Mouse (Mus musculus) bone marrow, adult 2 months (tissue): ENCODE measurements around the gene Gm20431. TPM values are rescaled to one million over a fixed set of nuclear protein-coding genes. Genes with fewer than 3 reads are reported as not detected.

Source experiments
- H3K27ac ChIP-seq: fragments of 200-500 bp; 2 replicates; pipeline ENCODE4 v1.5.1; 2012; ENCODE audit warnings: low read depth, mild to moderate bottlenecking, control low read depth, inconsistent platforms, low read length; ENCODE audit not compliant: control insufficient read depth, poor library complexity, insufficient read depth
- H3K4me1 ChIP-seq: fragments of 200-500 bp; 2 replicates; pipeline ENCODE4 v1.6.1; 2011; ENCODE audit warnings: low read length; ENCODE audit not compliant: control insufficient read depth, insufficient read depth
- H3K4me3 ChIP-seq: fragments of 200-500 bp; replicated peaks from 2 replicates; pipeline ENCODE3; 2011; ENCODE audit warnings: mild to moderate bottlenecking, low read depth, low read length, control low read depth; ENCODE audit not compliant: control insufficient read depth
- CTCF ChIP-seq: fragments of 200-500 bp; IDR thresholded peaks from 2 replicates; pipeline ENCODE4 v1.5.1; 2011; ENCODE audit warnings: low read length, control low read depth; ENCODE audit not compliant: control insufficient read depth, insufficient read depth
- POLR2A ChIP-seq: fragments of 200-500 bp; IDR thresholded peaks from 2 replicates; pipeline ENCODE4 v1.6.1; 2011; ENCODE audit warnings: low read depth, mild to moderate bottlenecking, control low read depth, low read length, borderline replicate concordance; ENCODE audit not compliant: control insufficient read depth
- WGBS: fragments of 180-500 bp; shearing (Covaris S2); methylation state at CpG from one replicate; pipeline ENCODE4 v1.1.7; 2018; 5-methylcytosine and 5-hydroxymethylcytosine counted together
- polyA plus RNA-seq: library from polyadenylated mRNA; stranded (reverse); fragments of >200 nt; gene quantifications from 2 replicates; pipeline ENCODE4 v1.2.4, GENCODE M21; 2011; ENCODE audit warnings: low replicate concordance; ENCODE audit not compliant: missing spikeins, insufficient read depth, insufficient read length

Gm20431 gene
- not detected in 2 replicates for polyA plus RNA-seq

DNA sequence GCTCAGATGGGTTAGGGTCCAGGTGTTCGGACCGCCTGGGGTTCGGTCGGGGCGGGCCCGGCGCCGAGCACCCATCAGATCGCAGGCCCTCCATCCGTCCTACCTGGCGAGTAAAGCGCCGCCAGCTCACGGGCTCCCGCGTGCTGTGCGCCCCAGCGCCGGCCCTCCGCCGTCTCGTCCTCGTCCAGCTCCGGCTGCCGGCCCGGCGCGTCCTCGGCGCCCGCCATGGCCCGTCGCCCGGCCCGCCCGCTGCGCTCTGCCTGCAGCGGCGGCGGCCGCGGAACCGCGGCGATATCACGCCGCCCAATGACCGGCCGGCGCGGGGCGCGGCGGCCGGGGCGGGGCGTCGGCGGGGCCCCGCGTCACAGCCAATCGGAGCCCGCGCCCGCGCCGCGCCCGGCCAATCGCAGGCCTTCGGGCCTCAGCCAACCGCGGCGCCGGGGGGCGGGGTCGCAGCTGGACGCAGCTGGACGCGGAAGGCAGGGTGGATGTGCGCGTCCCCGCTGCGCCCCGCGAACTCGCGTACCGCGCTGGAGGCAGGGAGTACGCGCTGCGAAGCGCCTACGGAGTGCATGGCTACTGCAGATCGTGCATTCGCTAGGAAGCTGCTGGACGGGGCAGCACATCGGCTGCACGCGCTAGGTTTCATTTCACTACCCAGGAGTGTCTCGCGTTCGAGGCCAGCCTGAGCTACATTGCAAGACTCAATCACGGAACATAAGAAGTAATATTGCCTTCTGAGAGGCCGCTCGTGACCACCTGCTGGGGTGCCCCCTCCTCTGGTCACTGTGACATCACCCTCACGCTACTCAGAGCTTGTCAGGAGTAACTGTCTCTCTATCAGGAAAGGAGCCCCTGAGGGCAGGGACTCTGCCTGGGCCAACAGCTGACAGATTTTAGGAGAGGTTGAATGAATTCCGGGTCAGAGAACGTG is at the start of gene Gm20431:
Gene Gm20431 (minus strand): TSS at position 227 of the 934 bp plus-strand sequence.
- Histone ChIP-seq H3K27ac (peak within 1 kb of the TSS; percentile 78), H3K4me3 (peak within 1 kb of the TSS; percentile 89), H3K4me1 (peaks cover 8% of the 10 kb centered on the region; the same call in 1 of the 2 replicates)
- WGBS: 3% methylated on average over 110 of the region's 110 CpGs
- TF ChIP-seq CTCF: no peak
- TF ChIP-seq POLR2A: peak; percentile 83

DNA sequence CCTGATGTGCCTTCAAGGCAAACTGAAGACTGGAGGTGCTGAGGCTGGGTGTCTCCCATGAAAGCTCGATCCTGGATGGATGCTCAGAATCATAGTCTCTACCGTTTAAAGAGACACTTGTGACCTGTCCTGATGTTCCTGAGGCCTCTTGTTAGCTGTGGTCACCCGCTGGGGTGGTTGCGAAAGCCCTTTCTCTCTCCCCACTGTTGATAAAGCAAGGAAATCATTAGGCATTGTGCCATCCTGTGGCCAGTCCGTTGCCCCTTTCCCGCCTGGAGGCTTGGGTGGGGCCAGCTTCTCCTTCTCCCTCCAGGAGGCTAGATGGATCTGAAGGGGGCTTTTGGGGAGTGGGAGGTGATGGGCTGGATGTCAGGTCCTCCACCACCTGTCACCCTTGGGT is 49.3 kb upstream of the Gm20431 start:
- H3K4me1 ChIP-seq: peaks cover 8% of the 10 kb centered on the region
- peak overlapping the region; percentile 54 for H3K27ac ChIP-seq
- TF ChIP-seq POLR2A (no peak), CTCF (no peak)
- no peak overlapping the region for H3K4me3 ChIP-seq
- 27% methylated on average over 6 of the region's 6 CpGs for WGBS

DNA sequence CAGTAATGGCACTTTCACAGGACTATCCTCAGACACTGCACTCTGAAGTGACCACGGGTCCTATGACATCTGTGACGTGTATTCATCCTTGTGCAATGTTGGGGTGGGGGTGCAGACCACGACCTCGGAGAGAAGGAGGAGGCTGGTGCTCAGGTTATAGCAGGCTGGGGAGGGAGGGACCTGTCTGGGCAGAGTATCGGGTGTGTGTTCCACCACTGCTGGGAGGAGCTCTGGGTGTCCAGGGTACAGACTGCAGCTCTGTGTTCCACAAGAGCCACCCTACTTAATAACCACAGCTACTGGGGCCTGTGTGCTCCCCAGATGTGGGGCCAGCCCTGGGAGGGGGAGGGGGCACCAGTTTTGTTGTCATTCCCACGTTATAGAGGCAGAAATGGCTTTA is 48.7 kb upstream of the Gm20431 start:
- peaks cover 8% of the 10 kb centered on the region for H3K4me1 ChIP-seq
- no peak overlapping the region for H3K4me3 ChIP-seq
- 16% methylated on average over 6 of the region's 6 CpGs for WGBS
- TF ChIP-seq POLR2A (no peak), CTCF (no peak)
- H3K27ac ChIP-seq: peak overlapping the region; percentile 54

DNA sequence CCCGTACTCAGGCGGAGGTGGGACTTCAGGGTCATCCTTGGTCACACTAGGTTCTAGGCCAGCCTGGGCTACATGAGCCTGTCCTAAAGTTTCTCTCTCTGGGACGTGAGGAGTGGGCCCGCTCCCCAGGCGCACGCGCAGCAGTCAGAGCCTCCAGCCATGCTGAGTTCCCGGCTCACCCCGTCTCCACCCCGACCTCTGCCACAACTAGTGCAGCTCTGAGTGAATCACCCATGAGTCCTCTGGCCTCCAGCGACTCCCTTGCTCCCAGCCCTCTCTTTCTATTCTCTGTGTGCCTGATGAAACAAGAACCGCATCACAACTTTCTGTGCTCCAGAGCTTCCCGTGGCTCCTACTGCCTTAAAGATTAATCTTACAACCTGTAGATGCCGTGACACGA is 47.1 kb upstream of the Gm20431 start:
- no peak for TF ChIP-seq CTCF
- TF ChIP-seq POLR2A: no peak
- WGBS: 75% methylated on average over 15 of the region's 15 CpGs
- Histone ChIP-seq H3K27ac (no peak overlapping the region), H3K4me1 (peaks cover 7% of the 10 kb centered on the region), H3K4me3 (no peak overlapping the region)

DNA sequence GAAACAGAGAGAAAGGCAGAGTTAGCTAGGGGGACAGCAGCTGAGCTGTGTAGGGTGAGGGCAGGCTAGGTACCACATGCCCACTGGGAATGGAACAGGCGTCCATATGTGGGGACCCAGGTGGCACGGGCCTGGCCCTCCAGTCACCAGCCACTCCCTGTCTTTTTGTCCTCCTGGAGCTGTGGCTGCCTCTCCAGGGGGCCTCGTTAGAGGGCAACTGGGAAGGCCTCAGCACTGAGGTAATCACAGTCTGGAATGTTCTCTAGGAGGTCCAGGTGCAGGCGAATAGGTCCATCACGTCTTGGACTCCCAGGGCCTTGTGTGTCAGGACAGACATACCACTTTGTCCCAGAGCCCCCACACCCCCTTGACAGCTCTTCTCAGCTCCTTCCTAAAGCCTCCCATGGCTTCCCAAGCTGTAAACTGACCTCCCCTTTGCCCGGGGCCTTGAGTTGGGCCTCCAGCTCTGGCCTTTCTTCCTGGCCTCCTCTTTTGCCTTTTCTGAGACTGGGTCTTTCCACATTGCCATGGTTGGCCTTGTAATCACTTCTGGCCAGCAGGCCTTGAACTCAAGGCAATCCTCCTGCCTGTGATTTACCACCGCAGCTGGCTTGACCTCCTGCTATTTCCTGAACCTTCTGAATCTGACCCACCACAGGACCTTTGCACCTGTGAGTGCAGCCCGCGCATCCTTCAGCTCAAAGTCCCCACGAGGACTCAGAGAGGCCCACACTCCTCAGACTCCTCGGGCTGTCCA is 45.1 kb upstream of the Gm20431 start:
- no peak for TF ChIP-seq CTCF
- no peak for TF ChIP-seq POLR2A
- Histone ChIP-seq H3K4me1 (peaks cover 6% of the 10 kb centered on the region), H3K27ac (no peak overlapping the region), H3K4me3 (no peak overlapping the region)
- 79% methylated on average over 11 of the region's 11 CpGs for WGBS

DNA sequence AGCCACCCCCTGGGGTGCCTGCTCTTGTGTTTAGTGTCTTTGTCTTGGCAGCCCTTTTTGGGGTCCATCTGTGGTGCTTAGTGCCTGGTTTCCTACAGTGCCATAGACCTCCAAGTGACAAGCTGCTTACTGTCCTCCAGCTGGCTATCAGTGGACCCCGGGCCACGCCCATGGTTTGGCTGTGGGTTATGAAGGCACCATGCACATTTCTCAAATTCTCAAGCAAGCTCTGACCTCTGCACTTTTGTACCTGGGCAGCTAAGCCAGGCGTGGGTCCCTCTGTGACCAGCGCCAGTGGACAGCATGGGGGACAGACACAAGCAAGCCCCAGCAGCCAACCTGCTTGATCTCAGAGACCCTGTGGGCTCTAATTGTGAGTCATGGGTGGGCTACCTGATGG is 43.1 kb upstream of the Gm20431 start:
- 87% methylated on average over 4 of the region's 4 CpGs for WGBS
- H3K4me3 ChIP-seq: no peak overlapping the region
- TF ChIP-seq CTCF (no peak), POLR2A (no peak)
- H3K4me1 ChIP-seq: peaks cover 4% of the 10 kb centered on the region; the same call in 1 of the 2 replicates
- H3K27ac ChIP-seq: no peak overlapping the region

DNA sequence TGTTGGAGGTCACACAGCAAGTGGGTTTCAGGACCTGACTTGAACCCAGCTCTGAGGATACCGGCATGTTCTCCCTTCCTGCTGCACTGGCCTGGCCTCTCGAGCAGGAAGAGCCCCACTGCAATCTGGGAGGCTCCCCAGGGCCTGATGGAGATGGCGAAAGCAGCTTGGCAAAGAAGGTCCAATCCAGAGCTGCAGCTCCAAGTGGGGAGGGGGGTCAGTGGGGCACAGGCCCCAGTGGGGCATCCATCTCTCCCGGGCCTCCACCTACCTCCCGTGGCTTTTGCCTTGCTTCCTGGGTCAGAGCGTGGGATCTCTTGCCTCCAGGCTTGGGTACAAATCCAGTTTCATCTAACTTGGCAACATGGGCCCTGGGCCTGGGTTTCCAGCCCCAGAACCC is 40.8 kb upstream of the Gm20431 start:
- no peak overlapping the region for H3K4me3 ChIP-seq
- peaks cover 3% of the 10 kb centered on the region; the same call in 1 of the 2 replicates for H3K4me1 ChIP-seq
- 55% methylated on average over 6 of the region's 6 CpGs for WGBS

DNA sequence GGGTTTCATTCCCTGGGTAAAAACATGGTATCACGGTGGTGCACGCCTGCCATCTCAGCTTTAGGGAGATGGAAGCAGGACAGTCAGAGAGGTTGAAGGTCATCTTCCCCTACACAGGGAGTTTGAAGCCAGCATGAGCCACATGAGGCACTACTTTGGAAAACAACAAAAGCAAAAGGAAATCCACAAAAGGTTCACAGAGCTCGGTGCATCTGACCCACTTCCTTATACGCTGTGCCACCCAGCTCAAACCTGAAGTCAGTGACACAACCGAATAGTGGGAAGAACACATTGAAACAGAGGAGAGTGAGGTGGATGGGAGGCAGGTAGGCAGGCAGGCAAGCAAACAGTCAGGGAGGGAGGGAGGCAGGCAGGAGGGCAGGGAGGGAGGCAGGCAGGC is 40.2 kb upstream of the Gm20431 start:
- WGBS: 20% methylated on average over 5 of the region's 5 CpGs
- TF ChIP-seq POLR2A (no peak), CTCF (no peak)
- Histone ChIP-seq H3K4me3 (no peak overlapping the region), H3K27ac (peak overlapping the region; percentile 60), H3K4me1 (peaks cover 3% of the 10 kb centered on the region; the same call in 1 of the 2 replicates)

More for the DNA sequence above, 40.8 kb upstream of the Gm20431 start:
- H3K27ac ChIP-seq: peak overlapping the region; percentile 60
- no peak for TF ChIP-seq CTCF
- no peak for TF ChIP-seq POLR2A
